Mouse (Mus musculus) small intestine, adult 2 months (tissue): ENCODE measurements around the gene Fermt3. TPM values are rescaled to one million over a fixed set of nuclear protein-coding genes. Genes with fewer than 3 reads are reported as not detected.

Experiments
- H3K27ac ChIP-seq: fragments of 200-500 bp; 2 replicates; pipeline ENCODE4 v1.5.1; 2012; ENCODE audit warnings: low read depth, low read length, control low read depth, inconsistent platforms; ENCODE audit not compliant: insufficient read depth
- H3K27me3 ChIP-seq: fragments of 200-500 bp; 2 replicates; pipeline ENCODE4 v1.6.1; 2012; ENCODE audit warnings: mild to moderate bottlenecking, moderate library complexity, low read length, inconsistent platforms; ENCODE audit not compliant: control insufficient read depth, insufficient read depth
- H3K36me3 ChIP-seq: fragments of 200-500 bp; 2 replicates; pipeline ENCODE4 v1.6.1; 2012; ENCODE audit warnings: mild to moderate bottlenecking, low read length, control low read depth, inconsistent platforms; ENCODE audit not compliant: control insufficient read depth, insufficient read depth
- H3K4me1 ChIP-seq: fragments of 200-500 bp; 2 replicates; pipeline ENCODE4 v1.6.1; 2012; ENCODE audit warnings: low read length, inconsistent platforms, mixed read lengths; ENCODE audit not compliant: control insufficient read depth, insufficient read depth, insufficient read length
- H3K4me3 ChIP-seq: fragments of 200-500 bp; 2 replicates; pipeline ENCODE4 v1.5.1; 2012; ENCODE audit warnings: low read depth, mild to moderate bottlenecking, control low read depth, inconsistent platforms, low read length, moderate library complexity
- CTCF ChIP-seq: fragments of 200-500 bp; IDR thresholded peaks from 2 replicates; pipeline ENCODE4 v1.5.1; 2012; ENCODE audit warnings: low read depth, mild to moderate bottlenecking, control low read depth, inconsistent platforms, low read length, moderate library complexity, mixed read lengths; ENCODE audit not compliant: insufficient replicate concordance, insufficient read length; ENCODE audit errors: extremely low read depth
- POLR2A ChIP-seq: fragments of 200-500 bp; IDR thresholded peaks from 2 replicates; pipeline ENCODE4 v1.6.1; 2012; ENCODE audit warnings: low read depth, mild to moderate bottlenecking, control low read depth, inconsistent platforms, low read length, moderate library complexity
- WGBS: fragments of 180-500 bp; shearing (Covaris S2); methylation state at CpG from one replicate; pipeline ENCODE4 v1.1.7; 2018; 5-methylcytosine and 5-hydroxymethylcytosine counted together
- polyA plus RNA-seq: library from polyadenylated mRNA; depleted of rRNA; stranded (reverse); fragments of >200 nt; gene quantifications from 2 replicates; pipeline ENCODE4 v1.2.3, GENCODE M21; 2012

Gene Fermt3
- polyA plus RNA-seq, 1 experiment: 18.6 TPM

DNA sequence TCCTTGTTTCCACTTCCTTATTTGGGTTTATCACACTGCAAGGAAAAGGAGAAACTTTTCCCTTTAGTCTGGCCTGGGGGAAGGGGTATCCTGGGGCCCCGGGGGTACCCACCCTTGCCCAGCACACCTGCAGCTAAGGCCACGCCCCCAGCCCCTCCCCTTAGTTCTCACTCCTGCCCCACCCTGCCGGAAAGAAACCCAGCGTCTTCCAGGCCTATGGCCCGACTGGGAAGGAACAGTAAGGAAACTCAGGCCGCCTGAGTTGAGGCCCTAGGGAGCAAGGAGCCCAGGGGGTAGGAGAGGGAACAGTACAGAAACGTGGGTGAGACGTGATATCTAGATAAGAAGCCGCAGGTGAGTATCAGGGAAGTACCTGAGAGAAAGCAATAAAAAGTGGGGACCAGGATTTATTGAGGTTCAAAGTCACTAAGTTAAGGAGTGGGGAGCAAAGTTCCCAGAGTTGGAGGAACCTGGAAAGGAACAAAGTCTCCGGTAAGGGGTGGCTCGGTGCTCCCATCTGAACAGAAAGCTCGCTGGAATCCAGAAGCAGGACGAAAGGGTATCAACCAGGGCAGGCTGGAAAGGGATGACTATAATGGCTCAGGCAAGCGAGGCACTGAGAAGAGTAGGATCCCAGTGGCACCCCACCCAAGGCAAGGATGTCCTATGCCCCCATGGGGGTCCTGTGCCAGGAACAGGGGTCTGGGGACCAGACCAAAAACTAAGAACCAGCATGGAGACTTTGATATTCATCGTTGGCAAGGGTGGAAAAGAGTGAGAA, 50.6 kb downstream of the Fermt3 start:
- Histone ChIP-seq H3K4me1 (peaks cover 29% of the 10 kb centered on the region), H3K27ac (peak overlapping the region; percentile 100), H3K36me3 (peaks cover 32% of the 10 kb centered on the region), H3K4me3 (peak overlapping the region; percentile 92), H3K27me3 (no peaks in the 10 kb centered on the region)
- WGBS: 3% methylated on average over 15 of the region's 15 CpGs
- no peak for TF ChIP-seq CTCF
- peak; percentile 64 for TF ChIP-seq POLR2A

- no peak overlapping the region for H3K4me3 ChIP-seq
- TF ChIP-seq CTCF: no peak
- no peak for TF ChIP-seq POLR2A
- H3K27ac ChIP-seq: no peak overlapping the region
- H3K27me3 ChIP-seq: no peaks in the 10 kb centered on the region
- WGBS: 85% methylated on average over 10 of the region's 10 CpGs
- H3K36me3 ChIP-seq: peaks cover 88% of the 10 kb centered on the region
- peaks cover 28% of the 10 kb centered on the region for H3K4me1 ChIP-seq
These were observed 62.8 kb downstream of the Fermt3 start for GRCm38 (mm10) chr19:6956461-6956860.

DNA sequence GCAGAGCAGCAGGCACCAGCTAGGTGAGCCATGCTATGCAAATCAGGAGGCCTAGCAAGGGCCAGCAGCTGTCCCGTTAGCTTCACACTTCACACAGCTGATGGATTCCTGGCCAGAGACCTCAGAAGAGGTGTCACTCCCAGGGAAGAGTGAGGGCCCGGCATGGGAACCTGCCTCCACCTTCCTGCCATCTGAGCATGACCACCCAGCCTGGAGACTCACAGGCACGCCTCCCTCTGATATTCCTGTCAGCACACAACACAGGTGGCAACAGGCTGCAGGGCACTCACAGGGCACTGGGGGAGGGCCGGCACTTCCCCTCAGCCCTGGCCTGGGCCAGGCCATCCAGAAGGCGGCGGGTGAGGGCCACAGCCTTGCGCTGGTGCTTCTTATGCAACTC, 63.8 kb downstream of the Fermt3 start:
- TF ChIP-seq POLR2A: no peak
- TF ChIP-seq CTCF: no peak
- 71% methylated on average over 7 of the region's 7 CpGs for WGBS
- H3K27me3 ChIP-seq: no peaks in the 10 kb centered on the region
- H3K4me1 ChIP-seq: peaks cover 29% of the 10 kb centered on the region
- H3K36me3 ChIP-seq: peaks cover 81% of the 10 kb centered on the region
- no peak overlapping the region for H3K4me3 ChIP-seq
- no peak overlapping the region for H3K27ac ChIP-seq

GRCm38 (mm10) chr19:6954046-6954445, 65.2 kb downstream of the Fermt3 start:
- 21% methylated on average over 9 of the region's 9 CpGs for WGBS
- H3K27ac ChIP-seq: peak overlapping the region; percentile 8; the same call in 1 of the 2 replicates
- no peak overlapping the region for H3K4me3 ChIP-seq
- TF ChIP-seq POLR2A (no peak), CTCF (peak; percentile 50; the same call in 1 of the 2 replicates)
- H3K27me3 ChIP-seq: no peaks in the 10 kb centered on the region
- peaks cover 67% of the 10 kb centered on the region for H3K36me3 ChIP-seq
- H3K4me1 ChIP-seq: peaks cover 40% of the 10 kb centered on the region

DNA sequence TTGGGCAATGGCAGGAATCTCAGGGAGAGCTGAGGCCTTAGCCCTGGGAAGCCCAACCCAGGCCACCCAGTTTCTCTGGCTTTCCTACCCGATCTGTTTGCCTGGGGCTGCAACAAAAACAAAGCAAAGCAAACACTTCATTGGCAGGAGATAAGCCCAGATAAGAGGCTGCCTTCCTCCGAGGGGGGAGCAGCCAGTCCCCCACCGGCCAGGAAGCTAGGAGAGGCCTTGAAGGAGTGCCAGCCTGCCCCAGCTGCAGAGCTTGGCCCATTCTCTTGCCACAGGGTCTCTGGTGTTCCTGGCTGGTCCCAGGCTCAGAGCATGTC, 66.6 kb downstream of the Fermt3 start:
- H3K36me3 ChIP-seq: peaks cover 53% of the 10 kb centered on the region
- 4% methylated on average over 3 of the region's 3 CpGs for WGBS
- TF ChIP-seq CTCF (no peak), POLR2A (no peak)
- H3K4me1 ChIP-seq: peaks cover 46% of the 10 kb centered on the region
- no peaks in the 10 kb centered on the region for H3K27me3 ChIP-seq
- peak overlapping the region; percentile 70 for H3K4me3 ChIP-seq
- peak overlapping the region; percentile 94 for H3K27ac ChIP-seq

DNA sequence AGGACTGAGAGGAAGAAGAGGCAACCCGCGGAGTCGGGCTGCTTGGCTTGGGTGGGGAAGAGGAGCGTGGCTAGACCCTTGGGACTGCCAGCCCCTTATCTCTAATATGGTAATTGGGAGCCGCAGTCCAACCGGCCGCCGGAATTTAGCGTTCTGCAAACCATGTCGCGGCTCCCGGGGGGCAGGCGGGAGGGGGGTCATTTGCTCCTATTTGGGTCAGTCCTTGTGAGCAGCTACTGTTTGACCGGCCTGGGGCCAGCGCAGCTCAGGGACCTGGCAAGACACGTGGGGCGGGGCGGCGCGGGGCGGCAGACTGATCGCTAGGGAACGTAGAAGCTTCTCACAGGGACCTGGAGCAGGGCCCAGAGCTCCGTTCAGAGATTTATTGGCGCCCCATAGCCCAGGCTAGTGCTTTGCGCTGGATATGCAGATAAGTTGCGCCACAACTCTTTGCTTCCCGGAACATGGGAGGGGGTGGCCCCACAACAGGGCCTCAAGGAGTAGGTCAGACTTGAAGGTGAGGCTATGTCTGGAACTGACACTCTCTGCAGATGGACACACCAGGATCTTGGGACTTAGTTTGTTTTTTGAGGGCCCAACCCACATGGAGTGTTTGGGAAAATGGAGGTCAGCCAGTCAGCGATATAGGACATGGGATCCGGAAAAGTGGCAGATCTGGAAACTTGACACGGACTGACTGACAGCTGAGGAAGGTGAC, 67.1 kb downstream of the Fermt3 start:
- TF ChIP-seq POLR2A (no peak; the same call in 1 of the 2 replicates), CTCF (no peak)
- H3K27me3 ChIP-seq: no peaks in the 10 kb centered on the region
- peak overlapping the region; percentile 94 for H3K27ac ChIP-seq
- H3K4me1 ChIP-seq: peaks cover 47% of the 10 kb centered on the region
- peak overlapping the region; percentile 70 for H3K4me3 ChIP-seq
- H3K36me3 ChIP-seq: peaks cover 48% of the 10 kb centered on the region
- WGBS: 3% methylated on average over 31 of the region's 31 CpGs

GRCm38 (mm10) chr19:6951381-6951968, 67.8 kb downstream of the Fermt3 start:
- TF ChIP-seq CTCF (peak; percentile 17; the same call in 1 of the 2 replicates), POLR2A (no peak; the same call in none of the 2 replicates)
- peaks cover 50% of the 10 kb centered on the region for H3K4me1 ChIP-seq
- H3K27ac ChIP-seq: peak overlapping the region; percentile 94
- H3K4me3 ChIP-seq: peak overlapping the region; percentile 70
- H3K27me3 ChIP-seq: no peaks in the 10 kb centered on the region
- peaks cover 41% of the 10 kb centered on the region for H3K36me3 ChIP-seq
- WGBS: 1% methylated on average over 35 of the region's 35 CpGs
